Mouse (Mus musculus) heart, adult 2 months (tissue): ENCODE measurements around the gene Htr5a. TPM values are rescaled to one million over a fixed set of nuclear protein-coding genes. Genes with fewer than 3 reads are reported as not detected.

Experiments
- DNase-seq, 2 experiments: peaks; one replicate each; pipeline ENCODE4 v3.0.0; 2021
- H3K27ac ChIP-seq: fragments of 200-600 bp; 2 replicates; pipeline ENCODE4 v1.8.1; 2022
- H3K27me3 ChIP-seq: fragments of 200-500 bp; 2 replicates; pipeline ENCODE4 v1.6.1; 2012; ENCODE audit warnings: mild to moderate bottlenecking, low read length, inconsistent platforms, mixed read lengths; ENCODE audit not compliant: control insufficient read depth, insufficient read depth
- H3K36me3 ChIP-seq: fragments of 200-500 bp; 2 replicates; pipeline ENCODE4 v1.6.1; 2012; ENCODE audit warnings: low read length, inconsistent platforms; ENCODE audit not compliant: control insufficient read depth, insufficient read depth
- H3K4me1 ChIP-seq: fragments of 200-500 bp; 2 replicates; pipeline ENCODE4 v1.6.1; 2011; ENCODE audit warnings: low read length; ENCODE audit not compliant: control insufficient read depth, insufficient read depth
- H3K4me3 ChIP-seq: fragments of 200-600 bp; 2 replicates; pipeline ENCODE4 v1.8.1; 2022
- H3K79me2 ChIP-seq: fragments of 200-500 bp; replicated peaks from 2 replicates; pipeline ENCODE4 v1.6.1; 2012; ENCODE audit warnings: mild to moderate bottlenecking, inconsistent platforms, low read length, moderate library complexity, mixed read lengths; ENCODE audit not compliant: control insufficient read depth, insufficient read depth
- H3K9ac ChIP-seq: fragments of 200-500 bp; 2 replicates; pipeline ENCODE4 v1.6.1; 2012; ENCODE audit warnings: low read depth, mild to moderate bottlenecking, control low read depth, inconsistent platforms, low read length, mixed read lengths
- CTCF ChIP-seq: fragments of 200-600 bp; IDR thresholded peaks from 2 replicates; pipeline ENCODE4 v1.8.1; 2022; ENCODE audit warnings: antibody characterized with exemption, mild to moderate bottlenecking, moderate library complexity
- EP300 ChIP-seq: fragments of 200-500 bp; IDR thresholded peaks from 2 replicates; pipeline ENCODE4 v1.6.1; 2011; ENCODE audit warnings: low read depth, low read length, control low read depth; ENCODE audit not compliant: insufficient read depth
- POLR2A ChIP-seq: fragments of 200-500 bp; IDR thresholded peaks from 2 replicates; pipeline ENCODE4 v1.6.1; 2011; ENCODE audit warnings: mild to moderate bottlenecking, low read depth, low read length, control low read depth; ENCODE audit not compliant: insufficient read depth
- WGBS: fragments of 180-500 bp; shearing (Covaris S2); methylation state at CpG from one replicate; pipeline ENCODE4 v1.1.7; 2018; 5-methylcytosine and 5-hydroxymethylcytosine counted together
- intact Hi-C: fragments of 180-260 bp; cut with DNase I; formaldehyde crosslinking; loops from one replicate; pipeline ENCODE4 v1.15.1; 2025
- polyA plus RNA-seq: library from polyadenylated mRNA; depleted of rRNA; stranded (reverse); fragments of >200 nt; gene quantifications from 2 replicates; pipeline ENCODE4 v1.2.3, GENCODE M21; 2012
- total RNA-seq, 2 experiments: library from RNA; stranded (reverse); gene quantifications; 2 replicates each; pipeline ENCODE4 v1.2.3; 2021

The Htr5a gene
- total and polyA plus RNA-seq, 3 experiments: not detected

DNA sequence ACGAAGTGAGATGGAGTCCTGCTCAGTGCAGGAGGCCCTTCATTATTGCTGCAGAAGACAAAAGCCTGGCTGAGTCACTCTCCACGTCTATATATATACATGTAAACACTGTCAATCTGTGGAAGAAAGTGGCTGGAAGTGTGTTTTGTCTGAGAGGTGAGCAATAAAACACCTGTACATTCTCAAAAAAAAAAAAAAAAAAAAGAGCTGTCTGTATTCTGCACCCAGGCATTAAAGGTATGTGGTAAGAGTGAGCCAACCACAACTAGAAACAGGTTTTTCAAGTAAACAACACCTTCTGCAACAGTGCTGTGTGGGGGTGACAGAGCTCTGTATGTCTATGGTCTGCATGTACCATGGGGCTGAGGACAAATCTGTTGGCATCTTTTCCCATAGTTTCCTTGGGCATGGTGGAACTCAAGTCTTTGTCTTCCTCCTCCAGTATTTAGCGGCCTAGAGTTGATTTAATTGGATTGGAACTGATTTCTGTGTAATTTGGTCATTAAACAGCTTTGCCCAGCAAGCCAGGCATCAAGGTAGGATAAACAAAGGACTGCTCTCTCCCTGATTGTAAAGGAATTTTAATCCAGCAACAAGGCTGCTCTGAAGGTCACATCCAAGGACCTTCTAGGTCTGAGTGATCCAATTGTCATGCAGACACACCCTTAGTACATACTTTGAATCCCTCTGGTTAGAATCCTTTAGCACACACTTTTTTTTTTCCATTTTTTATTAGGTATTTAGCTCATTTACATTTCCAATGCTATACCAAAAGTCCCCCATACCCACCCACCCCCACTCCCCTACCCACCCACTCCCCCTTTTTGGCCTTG is 22.9 kb upstream of the Htr5a start:
- Histone ChIP-seq H3K4me1 (no peaks in the 10 kb centered on the region), H3K27ac (no peak overlapping the region), H3K36me3 (no peaks in the 10 kb centered on the region), H3K27me3 (no peaks in the 10 kb centered on the region), H3K9ac (no peak overlapping the region), H3K79me2 (no peaks in the 10 kb centered on the region), H3K4me3 (no peak overlapping the region)
- WGBS: 52% methylated on average over 3 of the region's 3 CpGs
- intact Hi-C loops: no loop called here
- DNase-seq: no peak
- TF ChIP-seq CTCF (no peak), POLR2A (no peak), EP300 (no peak)

GRCm38 (mm10) chr5:27821161-27821560 is 20.8 kb upstream of the Htr5a start:
- H3K79me2 ChIP-seq: no peaks in the 10 kb centered on the region
- no peak for DNase-seq
- no peaks in the 10 kb centered on the region for H3K27me3 ChIP-seq
- WGBS: 28% methylated on average over 6 of the region's 6 CpGs
- H3K4me1 ChIP-seq: no peaks in the 10 kb centered on the region
- intact Hi-C loops: no loop called here
- no peaks in the 10 kb centered on the region for H3K36me3 ChIP-seq
- H3K4me3 ChIP-seq: no peak overlapping the region
- no peak overlapping the region for H3K9ac ChIP-seq
- no peak for TF ChIP-seq EP300
- TF ChIP-seq POLR2A: no peak
- TF ChIP-seq CTCF: no peak
- H3K27ac ChIP-seq: no peak overlapping the region

GRCm38 (mm10) chr5:27827971-27828370 is 14.0 kb upstream of the Htr5a start:
- DNase-seq: no peak
- Histone ChIP-seq H3K36me3 (no peaks in the 10 kb centered on the region), H3K27ac (no peak overlapping the region), H3K79me2 (no peaks in the 10 kb centered on the region), H3K4me1 (no peaks in the 10 kb centered on the region), H3K9ac (no peak overlapping the region), H3K27me3 (no peaks in the 10 kb centered on the region), H3K4me3 (no peak overlapping the region)
- WGBS: 78% methylated on average over 7 of the region's 7 CpGs
- intact Hi-C loops: no loop called here
- no peak for TF ChIP-seq EP300
- TF ChIP-seq CTCF: no peak
- TF ChIP-seq POLR2A: no peak

- WGBS: 72% methylated on average over 2 of the region's 2 CpGs
- TF ChIP-seq POLR2A (no peak), EP300 (no peak), CTCF (no peak)
- no peaks in the 10 kb centered on the region for H3K4me1 ChIP-seq
- H3K36me3 ChIP-seq: no peaks in the 10 kb centered on the region
- no peak for DNase-seq
- intact Hi-C loops: no loop called here
- H3K79me2 ChIP-seq: no peaks in the 10 kb centered on the region
- H3K27ac ChIP-seq: no peak overlapping the region
- no peak overlapping the region for H3K9ac ChIP-seq
- no peaks in the 10 kb centered on the region for H3K27me3 ChIP-seq
- no peak overlapping the region for H3K4me3 ChIP-seq
Observed at GRCm38 (mm10) chr5:27835096-27835495, 6.9 kb upstream of the Htr5a start.

GRCm38 (mm10) chr5:27838061-27838460 is 3.9 kb upstream of the Htr5a start:
- H3K4me3 ChIP-seq: no peak overlapping the region
- no peaks in the 10 kb centered on the region for H3K36me3 ChIP-seq
- intact Hi-C loops: no loop called here
- no peaks in the 10 kb centered on the region for H3K79me2 ChIP-seq
- TF ChIP-seq CTCF (no peak), EP300 (no peak), POLR2A (no peak)
- no peaks in the 10 kb centered on the region for H3K4me1 ChIP-seq
- H3K27me3 ChIP-seq: no peaks in the 10 kb centered on the region
- 45% methylated on average over 4 of the region's 4 CpGs for WGBS
- no peak overlapping the region for H3K27ac ChIP-seq
- no peak for DNase-seq
- H3K9ac ChIP-seq: no peak overlapping the region

DNA sequence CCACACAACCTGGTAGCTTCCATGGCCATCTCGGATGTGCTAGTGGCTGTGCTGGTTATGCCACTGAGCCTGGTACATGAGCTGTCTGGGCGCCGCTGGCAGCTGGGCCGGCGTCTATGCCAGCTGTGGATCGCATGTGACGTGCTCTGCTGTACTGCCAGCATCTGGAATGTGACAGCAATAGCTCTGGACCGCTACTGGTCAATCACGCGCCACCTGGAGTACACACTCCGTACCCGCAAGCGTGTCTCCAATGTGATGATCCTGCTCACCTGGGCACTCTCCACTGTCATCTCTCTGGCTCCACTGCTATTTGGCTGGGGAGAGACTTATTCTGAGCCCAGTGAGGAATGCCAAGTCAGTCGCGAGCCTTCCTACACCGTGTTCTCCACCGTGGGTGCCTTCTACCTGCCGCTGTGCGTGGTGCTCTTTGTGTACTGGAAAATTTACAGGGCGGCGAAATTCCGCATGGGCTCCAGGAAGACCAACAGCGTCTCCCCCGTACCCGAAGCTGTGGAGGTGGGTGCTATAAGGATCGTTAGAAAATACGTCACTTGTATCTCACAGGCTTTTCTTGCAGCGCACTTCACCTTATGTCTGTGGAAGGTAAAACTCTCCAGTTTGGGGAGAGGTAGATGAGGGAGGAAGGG is 847 bp downstream of the Htr5a start:
- Histone ChIP-seq H3K36me3 (no peaks in the 10 kb centered on the region), H3K9ac (no peak overlapping the region), H3K4me3 (no peak overlapping the region), H3K4me1 (no peaks in the 10 kb centered on the region), H3K27me3 (no peaks in the 10 kb centered on the region), H3K79me2 (no peaks in the 10 kb centered on the region), H3K27ac (no peak overlapping the region)
- DNase-seq: no peak
- TF ChIP-seq CTCF: no peak
- TF ChIP-seq POLR2A: no peak
- no peak for TF ChIP-seq EP300
- intact Hi-C loops: no loop called here
- 69% methylated on average over 28 of the region's 28 CpGs for WGBS
